Mouse (Mus musculus): ENCODE measurements at regions not wholly inside any gene's neighbourhood (a gene's known extent, or its start where the extent isn't known, plus 50 kb on each side); places are given as distances from the start of the nearest gene placed in this dataset.

GRCm38 (mm10) chr8:9093356-9093755, 403.0 kb upstream of the Arglu1 start:
- no peak for TF ChIP-seq POLR2AphosphoS2 (IDR thresholded peaks at IDR 0.05; ENCODE audit: insufficient read length, low read depth)
- no peak for TF ChIP-seq E2F4 (IDR thresholded peaks at IDR 0.05; ENCODE audit: insufficient read depth)
- TF ChIP-seq POLR2A (IDR thresholded peaks at IDR 0.05; ENCODE audit: insufficient read length, low read depth) = no peak
- no peak for TF ChIP-seq TCF12 (IDR thresholded peaks at IDR 0.05; ENCODE audit: insufficient read depth, poor library complexity, severe bottlenecking)
- no peak for TF ChIP-seq MAX (IDR thresholded peaks at IDR 0.05; ENCODE audit: low read depth)
- no peak for TF ChIP-seq REST (IDR thresholded peaks at IDR 0.05; ENCODE audit: insufficient read depth, insufficient read length)
- TF ChIP-seq TCF3 (IDR thresholded peaks at IDR 0.05; ENCODE audit: insufficient read length, low read depth) = no peak
- no peak for TF ChIP-seq MYOD1 (IDR thresholded peaks at IDR 0.05; ENCODE audit: control insufficient read depth in 1 of 3, insufficient read length in 2 of 3, low read depth in 2 of 3)
- no peak for TF ChIP-seq USF1 (IDR thresholded peaks at IDR 0.05; ENCODE audit: low read depth)
- no peak for TF ChIP-seq MYOG (IDR thresholded peaks at IDR 0.05; ENCODE audit: control insufficient read depth in 1 of 3, insufficient read depth in 1 of 3, insufficient read length in 2 of 3, low read depth in 2 of 3)
- TF ChIP-seq SRF (IDR thresholded peaks at IDR 0.05; ENCODE audit: control insufficient read depth, insufficient read length, low read depth) = no peak
- TF ChIP-seq CEBPB (IDR thresholded peaks at IDR 0.05; ENCODE audit: insufficient read depth, poor library complexity, severe bottlenecking) = no peak
